Mouse (Mus musculus) spleen, postnatal 10 days (tissue): ENCODE measurements around the gene Smok3c.
"Not testable (repeated sequence)": the region's sequence is repeated elsewhere in the genome, so short reads cannot be mapped to it uniquely, and the experiment has no call there.

Source experiments
- DNase-seq, 2 experiments: peaks; one replicate each; pipeline ENCODE4 v3.0.0; 2021 to 2022; ENCODE audit warnings: low spot score in 2 of 2

Gene Smok3c

DNA sequence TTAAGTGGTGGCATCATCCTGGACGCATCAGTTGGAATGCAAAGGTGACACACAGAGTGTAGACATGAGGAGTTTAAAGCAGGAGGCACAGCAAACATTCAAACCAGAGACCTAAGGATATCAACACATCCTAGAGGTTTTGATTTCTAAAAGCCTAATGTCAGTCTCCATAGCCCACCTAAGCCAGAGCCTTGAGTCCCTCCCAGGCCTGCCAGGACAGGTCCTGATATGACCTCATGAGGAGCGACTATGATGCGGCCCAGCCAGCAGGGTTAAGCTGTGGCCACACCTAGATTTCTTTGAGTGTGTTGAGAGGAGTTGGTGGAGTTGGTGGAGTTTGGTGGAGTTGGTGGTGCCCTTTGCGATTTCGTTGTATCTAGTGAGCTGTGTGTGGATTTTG, at the start of gene Smok3c:
Gene Smok3c, plus strand, starts transcription at position 301 of the 400 bp plus-strand sequence.
- not testable (repeated sequence) for DNase-seq

DNA sequence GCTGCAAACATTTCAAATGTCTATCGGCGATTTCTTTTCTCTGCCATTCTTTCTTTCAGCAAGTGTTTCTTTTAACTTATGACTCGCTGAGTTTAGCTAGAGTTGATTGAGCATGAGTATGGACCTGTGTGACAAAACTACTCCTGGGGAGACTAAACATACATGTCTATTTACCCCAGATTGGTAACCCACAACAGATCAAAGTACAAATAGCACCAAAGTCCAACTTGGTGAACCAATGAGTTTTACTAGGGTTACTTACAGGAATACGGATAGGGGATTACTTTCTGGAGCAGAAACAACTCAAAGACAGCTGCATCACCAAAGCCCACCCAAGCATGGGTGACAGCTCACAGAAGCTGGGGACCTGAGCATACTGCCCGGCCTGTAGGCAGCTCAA, 43.6 kb upstream of the Smok3c start:
- no peak for DNase-seq

DNA sequence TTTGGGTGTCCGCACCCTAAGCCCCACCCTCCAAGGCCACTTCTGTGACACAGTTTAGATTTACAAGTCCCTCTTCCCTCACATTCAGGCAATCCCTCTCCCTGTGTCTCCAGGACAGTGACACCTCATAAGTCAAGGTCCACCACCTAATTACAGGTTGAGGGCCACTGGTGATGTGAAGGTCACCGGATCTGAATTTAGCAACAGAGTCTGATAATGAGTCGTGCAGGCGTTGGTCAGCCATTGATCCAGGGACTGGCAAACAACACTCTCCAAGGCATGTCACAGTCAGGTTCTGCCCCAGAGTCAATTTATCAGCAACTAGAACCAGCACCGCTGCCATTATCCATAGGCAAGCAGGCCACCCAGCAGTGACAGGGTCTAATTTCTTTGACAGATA, 40.6 kb upstream of the Smok3c start:
- DNase-seq: no peak

DNA sequence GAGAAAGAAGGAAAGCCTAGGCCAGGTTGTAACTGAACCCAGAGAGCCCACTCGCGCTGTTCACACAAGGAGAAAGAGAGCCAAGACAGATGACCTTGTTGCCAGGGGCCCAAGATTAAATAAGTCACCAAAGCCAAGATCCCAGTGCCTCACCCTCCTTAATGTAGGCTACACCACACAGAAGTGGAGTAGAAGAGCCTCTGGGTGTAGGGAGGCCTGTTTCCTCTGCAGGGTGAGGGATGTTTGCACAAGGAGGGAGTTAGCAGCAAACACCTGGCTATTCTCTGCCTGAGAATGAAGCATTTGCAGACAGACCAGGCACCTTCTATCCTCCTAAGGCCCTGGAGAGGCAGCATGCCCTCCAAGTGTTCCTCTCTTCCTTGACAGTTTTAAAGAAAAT, 36.5 kb upstream of the Smok3c start:
- no peak for DNase-seq

GRCm38 (mm10) chr5:138016997-138017396, 36.0 kb upstream of the Smok3c start:
- DNase-seq: no peak

DNA sequence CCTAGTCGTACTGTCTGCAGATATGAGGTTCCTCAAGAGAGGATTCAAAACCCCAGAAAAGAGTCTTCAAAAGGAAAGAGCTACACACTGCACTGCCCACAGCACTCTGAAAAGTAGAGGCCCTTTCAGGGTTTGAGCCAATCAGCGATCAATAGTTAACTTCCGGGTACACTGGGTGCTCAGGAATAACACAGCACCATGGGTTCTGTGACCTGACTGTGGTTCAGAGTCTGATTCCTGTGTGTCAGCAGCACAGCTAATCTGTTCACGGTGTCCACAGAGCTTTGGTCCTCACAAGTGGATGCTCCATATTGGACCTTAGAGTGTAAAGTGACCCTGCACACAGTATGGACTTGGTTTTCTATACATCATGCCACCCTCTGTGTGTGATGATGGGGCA, 33.4 kb upstream of the Smok3c start:
- DNase-seq: not testable (repeated sequence)

DNA sequence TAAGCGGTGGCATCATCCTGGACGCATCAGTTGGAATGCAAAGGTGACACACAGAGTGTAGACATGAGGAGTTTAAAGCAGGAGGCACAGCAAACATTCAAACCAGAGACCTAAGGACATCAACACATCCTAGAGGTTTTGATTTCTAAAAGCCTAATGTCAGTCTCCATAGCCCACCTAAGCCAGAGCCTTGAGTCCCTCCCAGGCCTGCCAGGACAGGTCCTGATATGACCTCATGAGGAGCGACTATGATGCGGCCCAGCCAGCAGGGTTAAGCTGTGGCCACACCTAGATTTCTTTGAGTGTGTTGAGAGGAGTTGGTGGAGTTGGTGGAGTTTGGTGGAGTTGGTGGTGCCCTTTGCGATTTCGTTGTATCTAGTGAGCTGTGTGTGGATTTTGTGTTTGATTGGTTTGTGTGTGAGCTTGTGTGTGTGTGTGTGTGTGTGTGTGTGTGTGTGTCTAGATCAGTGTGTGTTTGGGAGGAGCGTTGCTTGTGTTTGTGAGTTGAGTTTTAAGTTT, 32.0 kb upstream of the Smok3c start, which contains the start of the genes Smok3a and Smok3b:
Gene Smok3a, plus strand, starts transcription at position 301 of the 519 bp plus-strand sequence.
Gene Smok3b, plus strand, starts transcription at position 469 of the 519 bp plus-strand sequence.
- DNase-seq: not testable (repeated sequence)

GRCm38 (mm10) chr5:138073803-138074202, 20.8 kb downstream of the Smok3c start:
- no peak for DNase-seq

DNA sequence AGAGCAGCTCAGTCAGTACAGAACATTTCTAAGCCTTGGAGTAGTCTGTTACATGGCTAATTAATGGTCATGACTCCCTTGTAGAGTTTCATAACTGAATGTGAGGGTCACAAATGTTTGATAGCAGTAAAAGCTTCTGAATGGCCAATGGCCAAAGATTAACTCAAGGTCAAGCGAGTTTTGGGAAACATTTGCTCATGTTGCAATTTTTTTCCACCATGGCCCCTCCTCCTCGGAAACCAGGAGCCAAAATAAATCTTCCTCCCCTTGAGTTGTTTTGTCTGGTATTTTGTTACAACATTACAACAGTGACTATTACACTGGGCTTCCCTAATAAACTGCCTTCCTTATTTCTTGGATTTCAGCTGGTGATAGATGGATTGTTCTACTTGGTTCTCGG, 22.7 kb downstream of the Smok3c start:
- no peak for DNase-seq

- DNase-seq: no peak
These were observed 23.2 kb downstream of the Smok3c start for GRCm38 (mm10) chr5:138076148-138076547.

- DNase-seq: no peak
These were observed 27.5 kb downstream of the Smok3c start for GRCm38 (mm10) chr5:138080456-138080855.

DNA sequence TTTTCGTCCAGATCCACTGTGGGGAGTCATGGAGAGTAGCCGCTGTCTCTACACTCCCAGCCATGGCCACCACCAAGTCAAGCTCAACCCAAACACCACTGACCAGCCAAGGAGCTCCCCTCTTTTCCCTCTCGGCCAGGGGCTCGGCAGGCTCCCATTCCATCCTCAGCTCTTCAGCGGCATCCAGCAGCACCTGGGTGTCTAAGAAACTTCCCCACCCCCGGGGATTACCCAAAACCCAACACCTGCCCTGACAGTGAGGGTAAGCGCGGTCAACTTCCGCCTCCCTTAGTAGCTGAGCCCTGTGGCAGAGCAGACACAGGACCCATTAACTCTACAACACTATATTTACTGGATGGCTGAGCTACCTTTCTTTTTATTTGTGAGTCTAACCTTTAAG, 28.5 kb downstream of the Smok3c start:
- no peak for DNase-seq

DNA sequence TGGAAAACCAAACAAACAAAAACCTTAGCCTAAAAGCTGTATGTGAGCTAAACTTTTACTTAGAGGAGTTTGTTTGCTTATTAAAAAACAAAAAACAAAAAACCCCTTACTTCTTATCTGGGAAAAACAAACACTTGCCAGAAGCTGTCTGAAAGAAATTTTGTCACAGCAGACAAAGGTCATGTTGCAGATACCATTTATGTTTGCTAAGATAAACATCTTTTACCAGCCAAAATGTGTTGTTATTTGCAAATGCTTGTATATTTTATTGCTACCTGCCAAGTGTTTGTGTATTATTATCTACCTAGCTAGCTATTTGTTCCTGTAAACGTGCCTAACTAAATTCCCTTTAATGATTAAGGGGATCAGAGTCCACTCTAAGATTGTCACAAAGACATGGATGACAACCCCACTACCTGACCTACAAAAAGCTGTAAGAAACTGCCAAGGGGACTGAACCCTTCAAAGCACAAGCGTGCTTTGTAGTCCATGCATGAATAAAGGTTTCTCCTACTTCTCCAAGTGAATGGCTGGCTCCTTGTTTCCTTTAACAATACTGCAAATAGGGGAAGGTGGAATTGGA, 30.4 kb downstream of the Smok3c start:
- DNase-seq: no peak

GRCm38 (mm10) chr5:138083936-138084335, 30.9 kb downstream of the Smok3c start:
- no peak for DNase-seq

DNA sequence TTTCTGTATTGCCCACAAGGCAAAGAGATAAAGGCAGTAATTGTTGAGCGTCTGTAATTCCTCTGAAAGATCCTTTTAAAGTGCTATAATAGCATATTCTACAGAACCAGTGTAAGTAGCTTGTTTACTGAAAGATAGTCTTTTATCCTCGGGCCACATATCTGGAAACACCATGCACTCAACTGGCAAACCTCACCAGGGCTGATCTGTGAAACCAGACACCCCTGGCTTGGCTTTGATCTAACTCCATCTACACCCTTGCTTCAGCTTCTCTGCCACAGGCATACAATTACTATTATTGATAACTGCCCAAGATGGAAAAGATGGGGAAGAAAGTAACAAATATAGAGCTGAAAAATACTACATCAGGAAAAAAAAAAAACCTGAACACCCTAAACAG, 31.5 kb downstream of the Smok3c start:
- DNase-seq: peak; percentile 17 to 28

GRCm38 (mm10) chr5:138084996-138085395, 32.0 kb downstream of the Smok3c start, which contains the start of gene Zkscan1:
Zkscan1 (plus strand) TSS chr5:138085084.
- peak; percentile 64 to 81 for DNase-seq

DNA sequence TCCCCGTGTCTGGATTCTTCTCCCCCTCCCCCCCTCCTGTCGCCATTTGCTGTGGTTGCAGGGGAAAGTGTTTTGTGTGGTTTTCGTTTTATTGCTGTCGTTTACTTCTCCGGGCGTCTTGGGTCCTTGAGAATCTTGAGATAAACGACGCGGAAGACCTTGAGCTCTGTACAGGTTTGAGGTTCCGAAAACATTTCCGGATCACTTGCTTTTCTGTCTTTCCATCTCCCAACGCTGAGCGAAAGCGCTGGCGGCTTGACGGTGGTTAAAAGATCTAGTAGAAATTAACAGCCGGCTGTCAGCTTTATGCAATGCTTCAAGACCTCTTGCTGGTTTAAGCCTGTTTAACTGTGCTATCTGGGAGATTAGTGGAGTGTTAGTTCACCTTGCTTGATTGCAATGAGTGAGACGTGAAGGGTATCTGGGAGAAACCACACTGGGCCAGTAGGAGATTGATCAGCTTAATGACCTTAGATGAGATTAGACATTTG, 32.5 kb downstream of the Smok3c start:
- peak; percentile 18 to 28 for DNase-seq

DNA sequence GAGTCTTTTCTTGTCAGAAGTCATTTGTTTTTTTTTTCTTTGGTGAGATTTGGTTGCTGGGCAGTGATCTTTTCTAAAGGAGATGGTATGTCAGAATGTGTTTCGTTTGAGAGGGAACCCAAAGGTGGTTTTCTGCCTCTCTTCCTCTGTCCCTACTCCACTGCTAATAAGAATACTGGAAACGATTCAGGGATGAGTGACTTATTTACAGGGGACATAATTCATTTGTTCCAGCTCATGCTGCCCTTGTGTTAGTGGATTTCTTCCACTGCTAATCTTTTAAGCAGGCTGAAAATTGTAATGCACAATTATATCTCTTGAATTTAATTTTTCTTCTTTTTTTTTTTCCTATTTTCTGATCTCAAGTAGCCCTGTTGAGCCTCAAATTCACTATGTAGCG, 33.8 kb downstream of the Smok3c start:
- DNase-seq: no peak

DNA sequence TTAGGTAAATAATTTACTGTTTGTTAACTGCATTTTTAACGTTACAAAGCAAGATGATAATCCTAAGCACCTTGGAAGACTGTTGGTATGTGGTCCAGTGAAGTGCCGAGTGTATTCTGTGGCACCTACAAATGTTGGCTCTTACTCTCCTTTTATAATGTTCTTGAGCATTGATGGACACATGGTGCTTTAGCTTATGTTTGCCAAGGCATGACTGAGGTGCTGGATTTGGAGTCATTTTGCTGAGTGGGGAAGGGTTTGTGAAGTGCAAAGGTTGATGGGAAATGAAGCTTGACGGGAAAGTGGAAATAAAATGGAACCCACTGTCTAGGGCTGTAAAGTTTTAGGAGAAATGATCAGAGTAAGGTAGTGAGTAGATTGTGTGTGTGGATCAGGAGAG, 35.4 kb downstream of the Smok3c start:
- DNase-seq: no peak

- no peak for DNase-seq
These were observed 36.1 kb downstream of the Smok3c start for GRCm38 (mm10) chr5:138089108-138089551.

DNA sequence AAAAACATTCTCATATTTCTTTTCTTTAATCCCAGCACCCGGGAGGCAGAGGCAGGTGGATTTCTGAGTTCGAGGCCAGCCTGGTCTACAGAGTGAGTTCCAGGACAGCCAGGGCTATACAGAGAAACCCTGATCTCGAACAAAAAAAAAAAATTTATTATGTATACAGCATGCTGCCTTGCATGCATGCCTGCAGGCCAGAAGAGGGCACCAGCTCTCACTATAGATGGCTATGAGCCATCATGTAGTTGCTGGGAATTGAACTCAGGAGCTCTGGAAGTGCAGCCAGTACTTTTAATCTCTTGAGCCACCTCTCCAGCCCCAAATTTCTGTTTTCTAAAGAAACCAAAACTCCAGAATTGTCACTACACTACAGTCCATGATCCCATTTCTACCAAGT, 37.3 kb downstream of the Smok3c start:
- peak in 1 of 2 experiments; percentile 35 for DNase-seq

DNA sequence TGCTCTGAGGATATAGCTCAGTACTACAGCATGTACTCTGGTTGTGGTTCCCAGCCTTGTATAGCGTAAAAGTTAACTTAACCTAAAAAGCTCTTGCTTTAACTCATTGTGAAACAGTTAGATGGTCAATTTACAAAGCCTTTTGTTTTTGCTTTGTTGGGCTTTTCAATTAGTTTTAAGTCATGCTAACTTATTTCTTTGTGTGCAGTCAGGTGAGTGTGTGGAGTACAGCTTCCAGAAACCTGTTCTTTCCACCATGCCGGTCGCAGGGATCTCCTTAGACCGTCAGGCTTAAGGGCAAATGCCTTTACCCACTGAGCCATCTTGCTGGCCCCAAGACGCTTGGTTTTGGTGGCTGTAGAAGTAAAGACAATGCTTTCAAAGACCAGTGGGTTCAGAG, 37.7 kb downstream of the Smok3c start:
- DNase-seq: no peak

GRCm38 (mm10) chr5:138092771-138093170, 39.8 kb downstream of the Smok3c start:
- DNase-seq: no peak
